Mouse (Mus musculus) testis, postnatal 10 days (tissue): ENCODE data around the gene Mpp3.

Experiments used
- DNase-seq: peaks from one replicate; pipeline ENCODE4 v3.0.0; 2021; ENCODE audit warnings: low spot score

Mpp3 gene

DNA sequence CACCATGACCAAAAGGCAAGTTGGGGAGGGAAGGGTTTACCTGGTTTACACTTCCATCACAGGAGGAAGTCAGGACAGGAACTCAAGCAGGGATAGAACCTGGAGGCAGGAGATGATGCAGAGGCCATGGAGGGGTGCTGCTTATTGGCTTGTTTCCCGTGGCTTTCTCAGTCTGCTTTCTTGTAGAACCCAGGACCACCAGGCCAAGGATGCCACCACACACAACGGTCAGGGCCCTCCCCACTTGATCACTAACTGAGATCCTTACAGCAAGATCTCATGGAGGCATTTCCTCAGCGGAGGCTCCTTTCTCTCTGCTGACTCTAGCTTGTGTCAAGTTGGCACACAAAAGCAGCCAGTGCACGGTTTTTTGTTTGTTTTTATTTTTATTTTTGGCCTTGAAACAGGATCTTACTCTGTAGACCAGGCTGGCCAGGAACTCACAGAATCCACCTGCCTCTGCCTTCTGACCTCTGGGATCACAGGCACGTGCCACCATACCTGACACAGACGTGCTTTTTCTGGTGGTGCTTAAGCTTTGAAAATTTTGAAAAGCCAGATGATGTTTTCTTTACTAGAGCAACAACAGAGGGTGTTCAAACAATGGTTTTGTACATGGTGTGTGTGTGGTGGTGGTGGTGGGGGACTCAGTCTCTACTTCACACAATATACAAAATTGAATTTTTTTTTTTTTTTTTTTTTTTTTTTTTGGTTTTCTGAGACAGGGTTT is at the start of gene Mpp3:
Mpp3 (minus strand) TSS at position 375 of the 730 bp plus-strand sequence.
- DNase-seq = no peak

DNA sequence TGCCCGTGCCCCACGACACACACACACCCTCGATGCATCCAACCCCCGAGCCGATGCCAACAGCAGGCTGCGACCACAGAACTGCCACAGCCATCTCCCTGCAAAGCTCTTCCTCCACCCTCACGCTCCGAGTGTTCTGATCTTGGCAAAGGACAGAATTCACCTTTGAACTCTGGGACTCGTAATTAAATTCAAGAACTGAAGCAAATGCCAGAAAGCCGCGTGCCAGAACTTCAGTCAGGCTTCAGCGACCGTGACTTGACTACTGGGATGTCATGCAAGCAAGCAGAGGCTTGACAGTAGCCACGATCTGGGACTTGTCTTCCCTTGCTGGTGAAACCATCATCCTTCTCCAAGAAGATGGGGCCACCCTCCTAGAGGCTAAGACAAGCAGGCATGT is 45.5 kb upstream of the Mpp3 start:
- no peak for DNase-seq

DNA sequence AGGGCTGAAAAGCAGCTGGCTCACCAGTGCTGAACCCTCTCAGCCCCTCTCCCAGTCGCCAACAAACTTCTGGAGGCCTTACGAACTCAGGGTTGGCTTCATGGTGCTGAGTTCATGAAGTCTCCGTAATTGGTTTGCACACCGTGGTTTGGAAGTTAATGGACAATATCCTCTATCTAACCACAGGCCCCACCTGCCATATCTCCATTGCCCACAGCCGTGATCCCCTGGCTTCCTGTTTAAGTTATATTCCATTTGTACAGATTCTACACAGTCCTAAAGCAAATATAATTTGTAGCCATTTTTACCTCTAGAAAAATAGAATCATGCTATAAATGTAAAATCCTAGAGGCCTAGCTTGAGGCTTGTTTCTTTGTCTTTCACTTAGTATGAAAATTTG is 44.5 kb upstream of the Mpp3 start:
- DNase-seq = no peak

DNA sequence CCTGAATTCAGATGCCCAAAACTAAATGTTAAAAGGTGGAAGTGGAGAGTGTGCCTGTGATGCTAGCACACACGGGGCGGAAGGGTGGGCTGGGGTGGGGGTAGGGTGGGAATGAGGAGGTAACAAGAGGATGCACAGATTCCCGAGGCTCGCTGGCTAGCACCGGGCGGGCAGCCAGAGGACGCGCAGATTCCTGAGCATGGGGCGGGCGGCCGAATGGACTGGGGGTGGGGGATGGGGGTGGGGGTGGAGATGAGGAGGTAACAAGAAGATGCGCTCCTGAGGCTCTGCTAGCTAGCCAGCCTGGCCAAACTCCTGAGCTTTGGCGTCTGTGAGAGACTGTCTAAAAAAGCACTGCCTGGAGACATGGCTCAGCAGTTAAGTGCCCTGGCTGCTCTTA is 42.2 kb upstream of the Mpp3 start:
- no peak for DNase-seq

DNA sequence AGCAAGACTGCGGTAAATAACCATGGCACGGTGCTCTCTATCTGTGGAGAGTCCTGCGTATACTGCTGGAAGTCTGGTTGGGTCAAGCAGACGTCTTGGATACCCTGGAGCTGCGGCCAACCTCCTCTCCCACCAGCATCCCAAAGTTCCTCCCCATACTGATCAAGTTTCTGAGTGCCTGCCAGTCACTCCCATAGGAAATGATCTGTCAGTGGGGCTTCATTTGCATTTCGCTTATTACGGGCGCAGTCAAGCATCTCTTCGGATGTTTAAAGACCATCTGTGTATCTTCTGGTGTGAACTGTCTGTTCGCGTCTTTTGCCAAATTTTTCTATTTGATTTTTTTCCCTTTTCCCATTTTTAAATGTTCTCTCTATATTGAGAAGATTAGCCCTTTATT is 41.4 kb upstream of the Mpp3 start:
- no peak for DNase-seq

DNA sequence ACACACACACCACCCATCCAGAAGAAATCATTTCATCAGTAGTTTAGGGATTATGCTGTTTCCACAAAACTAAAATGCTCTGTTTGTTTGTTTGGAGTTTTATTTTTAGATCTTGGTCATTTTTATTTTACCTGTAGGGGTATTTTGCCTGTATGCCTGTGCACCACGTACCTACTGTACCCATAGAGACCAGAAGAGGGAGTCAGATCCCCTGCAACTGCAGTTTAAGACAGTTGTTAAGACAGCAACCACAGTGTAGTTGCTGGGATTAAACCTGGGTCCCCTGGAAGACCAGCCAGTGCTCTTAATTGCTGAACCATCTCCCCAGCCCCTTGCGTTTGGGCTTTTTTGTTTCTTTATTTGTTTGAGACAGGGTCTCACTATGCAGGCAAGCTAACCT is 40.7 kb upstream of the Mpp3 start:
- DNase-seq = no peak

DNA sequence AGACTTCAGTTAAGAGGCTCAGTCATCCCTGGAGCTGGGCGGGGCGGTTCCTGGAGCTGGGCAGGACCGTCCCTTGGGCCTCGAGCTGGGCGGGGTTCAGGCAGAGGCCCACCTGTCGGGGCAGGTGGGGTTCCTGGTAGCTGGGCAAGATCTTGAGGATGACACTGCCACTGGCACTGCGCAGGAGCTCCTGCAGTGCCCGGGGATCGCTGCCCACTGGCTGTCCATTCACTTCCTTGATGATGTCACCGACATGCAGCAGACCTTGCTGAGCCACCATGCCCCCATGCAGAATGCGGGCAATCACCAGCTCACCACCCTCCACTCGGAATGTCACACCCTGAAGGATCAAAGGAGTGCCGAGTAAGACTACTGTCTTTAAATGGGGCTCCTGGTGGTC is 34.8 kb upstream of the Mpp3 start:
- DNase-seq = no peak

DNA sequence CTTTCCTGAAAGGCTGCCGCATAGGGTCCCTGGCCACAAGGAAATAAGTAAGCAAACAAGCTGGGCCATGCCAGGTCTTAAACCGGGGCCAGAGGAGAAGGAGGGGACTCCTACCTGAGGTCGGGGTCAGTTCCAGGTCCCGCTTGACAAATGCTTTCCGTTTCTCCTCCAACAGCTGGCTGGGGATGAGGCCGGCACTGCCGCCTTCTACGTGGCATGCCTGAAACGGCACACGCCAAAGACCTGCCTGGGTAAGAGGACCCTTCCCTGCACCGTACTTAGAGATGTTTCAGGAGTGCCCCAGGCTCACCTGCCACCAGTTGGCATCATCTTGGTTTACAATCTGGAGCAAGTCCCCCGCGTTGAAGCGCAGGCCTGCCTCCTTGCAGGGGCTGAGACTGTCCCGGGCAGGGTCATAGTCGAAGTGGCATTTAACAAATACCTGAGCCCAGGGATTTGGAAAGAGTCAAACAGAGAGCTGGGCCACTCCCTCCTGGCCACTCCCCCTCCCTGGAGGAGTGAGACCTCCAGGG is 33.7 kb upstream of the Mpp3 start:
- DNase-seq = no peak

DNA sequence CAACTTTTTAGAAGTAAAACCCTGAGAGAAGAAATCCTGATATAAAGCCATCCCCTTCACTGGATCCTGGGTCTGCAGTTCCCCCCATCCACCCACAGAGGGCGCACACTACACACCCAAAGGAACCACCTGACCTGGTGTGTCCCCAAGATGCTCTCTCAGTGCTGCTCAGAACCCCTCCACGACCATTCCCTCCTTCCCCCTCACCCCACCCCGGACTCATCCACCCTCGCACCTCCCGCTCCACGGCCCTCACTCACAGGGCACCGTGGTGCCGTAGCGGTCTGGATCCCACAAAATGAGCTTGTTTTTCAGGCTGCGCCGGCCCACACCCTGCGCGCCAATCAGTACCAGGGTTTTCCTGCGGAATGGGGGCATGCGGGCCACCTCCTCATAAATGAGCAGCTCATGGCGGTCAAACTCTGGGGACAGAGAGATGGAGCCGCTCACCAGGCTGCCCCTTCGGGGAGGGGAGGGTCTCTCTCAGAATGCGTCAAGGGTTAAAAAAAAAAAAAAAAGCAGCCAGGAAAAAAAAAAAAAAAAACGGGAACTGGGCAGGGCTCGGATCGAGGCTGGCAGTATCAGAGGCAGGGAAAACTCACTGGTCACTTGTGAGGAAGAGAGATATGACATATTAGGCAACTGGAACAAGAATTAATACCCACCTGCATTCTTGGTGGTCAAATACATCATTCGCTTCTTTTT is 33.1 kb upstream of the Mpp3 start:
- DNase-seq = peak; percentile 86

DNA sequence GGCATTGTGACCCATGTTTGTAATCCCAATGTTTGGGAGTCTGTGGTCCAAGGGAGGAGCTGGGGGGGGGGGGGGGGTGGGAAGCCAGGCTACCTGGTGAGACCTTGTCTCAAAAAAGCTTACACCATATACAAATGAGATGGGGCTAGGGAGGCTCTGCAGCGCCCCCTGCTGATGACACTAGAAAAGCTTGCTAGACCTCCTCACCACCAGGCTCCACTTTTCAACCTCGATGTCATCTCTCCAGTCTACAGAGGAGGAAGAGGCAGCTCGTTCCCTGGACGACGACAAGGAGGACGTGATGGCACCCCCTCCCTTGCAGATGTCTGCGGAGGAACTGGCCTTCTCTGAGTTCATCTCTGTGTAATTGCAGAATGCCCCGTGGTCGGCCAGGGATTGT is 25.6 kb upstream of the Mpp3 start:
- peak; percentile 79 for DNase-seq

DNA sequence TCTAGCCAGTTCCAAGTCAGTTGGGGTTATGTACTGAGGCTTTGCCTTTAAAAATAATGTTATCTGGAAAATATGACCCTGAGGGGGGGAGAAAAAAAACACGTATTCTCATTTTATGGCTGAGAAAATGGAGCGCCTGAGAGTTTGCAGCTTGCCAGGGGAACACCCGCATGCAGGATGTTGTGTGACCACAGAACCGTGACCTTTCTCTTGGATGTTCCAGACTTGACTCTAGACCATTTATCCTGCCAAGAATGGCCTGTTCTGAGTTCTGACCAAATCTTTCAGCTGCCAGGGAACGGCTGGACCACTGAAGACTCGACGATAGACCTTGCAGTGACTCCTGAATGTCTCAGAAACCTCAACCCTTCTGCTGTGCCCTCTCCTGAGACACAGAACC is 24.9 kb upstream of the Mpp3 start:
- no peak for DNase-seq

DNA sequence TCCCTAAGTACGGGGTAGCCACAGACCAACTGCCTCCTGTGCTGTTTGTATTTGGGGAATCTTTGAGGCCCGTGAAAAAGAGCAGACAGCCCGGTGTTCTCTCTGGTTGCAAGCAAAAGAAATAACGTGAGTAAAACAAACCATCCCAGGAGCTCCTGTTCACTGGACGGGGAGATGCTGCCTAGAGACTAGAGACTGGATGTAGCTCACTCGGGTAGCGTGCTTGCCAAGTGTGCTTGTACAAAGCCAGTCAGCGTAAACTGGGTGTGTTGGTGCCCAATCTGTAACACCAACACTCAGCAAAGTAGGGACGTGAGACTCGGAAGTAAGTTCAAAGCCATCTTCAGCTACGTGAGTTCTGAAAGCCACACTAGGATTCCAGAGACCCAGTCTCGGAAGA is 24.4 kb upstream of the Mpp3 start:
- no peak for DNase-seq

DNA sequence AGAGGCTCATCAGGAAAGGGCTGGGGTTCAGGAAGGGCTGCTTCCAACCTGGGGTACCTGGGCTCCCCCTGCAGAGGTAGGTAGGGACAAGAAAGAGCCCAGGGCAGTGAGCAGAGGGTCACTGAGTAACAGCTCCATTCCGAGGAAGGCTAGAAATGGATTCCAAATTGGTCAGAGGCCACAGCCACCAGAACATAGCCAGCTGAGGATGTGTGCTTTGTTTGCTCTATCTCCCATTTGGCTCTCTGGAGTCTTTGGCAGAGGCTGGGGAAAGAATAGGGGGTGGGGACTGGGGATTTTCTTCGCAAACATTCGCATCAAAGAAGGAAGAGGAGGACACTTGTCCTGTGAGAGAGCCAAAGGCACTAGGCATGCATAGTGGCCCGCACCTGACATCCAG is 23.7 kb upstream of the Mpp3 start:
- DNase-seq = no peak

DNA sequence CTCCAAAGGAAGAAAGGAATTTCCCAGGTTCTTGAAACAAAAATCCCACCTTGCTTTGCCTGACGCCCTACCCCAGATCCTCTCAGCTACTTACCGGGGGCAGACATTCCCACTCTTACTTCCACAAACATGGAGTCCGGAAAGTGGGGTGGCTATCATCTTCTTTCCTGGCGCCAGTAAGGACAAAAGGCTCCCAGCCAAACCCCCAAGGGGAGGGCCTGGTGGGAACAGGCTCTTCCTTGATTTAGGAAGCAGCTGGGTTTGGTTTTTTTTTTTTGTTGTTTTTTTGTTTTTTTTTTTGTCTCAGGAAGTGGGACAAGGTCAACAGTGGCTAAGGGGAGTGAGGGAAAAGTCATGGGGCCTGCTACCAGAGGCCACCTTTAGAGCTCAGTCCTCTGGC is 23.3 kb upstream of the Mpp3 start:
- peak; percentile 71 for DNase-seq

DNA sequence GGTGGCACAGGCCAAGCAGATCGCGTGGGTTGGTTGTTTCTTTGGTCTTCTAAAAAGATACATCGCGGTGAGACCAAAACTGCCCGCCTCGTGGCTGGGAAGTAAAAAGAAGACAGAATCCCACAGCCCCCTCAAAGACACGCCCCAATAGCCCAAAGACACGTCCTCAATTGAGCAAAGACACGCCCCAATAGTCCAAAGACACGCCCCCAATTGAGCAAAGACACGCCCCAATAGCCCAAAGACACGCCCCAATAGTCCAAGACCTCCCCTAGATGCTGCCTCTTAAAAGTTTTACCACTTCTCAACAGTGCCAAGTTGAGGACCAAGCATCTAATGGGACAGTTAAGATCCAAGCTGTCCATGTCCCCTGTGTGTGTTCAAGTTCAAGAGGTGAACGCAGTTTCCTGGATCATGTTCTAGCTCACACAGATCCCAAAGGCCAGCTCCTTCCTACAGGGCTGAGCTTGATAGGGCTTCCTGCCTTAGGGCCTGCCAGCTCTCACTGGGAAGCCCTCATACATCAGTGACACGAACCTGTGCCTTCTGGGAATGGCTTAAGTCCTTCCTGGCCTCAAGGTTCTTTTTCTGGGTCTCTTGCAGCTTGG is 21.7 kb upstream of the Mpp3 start:
- DNase-seq = no peak

DNA sequence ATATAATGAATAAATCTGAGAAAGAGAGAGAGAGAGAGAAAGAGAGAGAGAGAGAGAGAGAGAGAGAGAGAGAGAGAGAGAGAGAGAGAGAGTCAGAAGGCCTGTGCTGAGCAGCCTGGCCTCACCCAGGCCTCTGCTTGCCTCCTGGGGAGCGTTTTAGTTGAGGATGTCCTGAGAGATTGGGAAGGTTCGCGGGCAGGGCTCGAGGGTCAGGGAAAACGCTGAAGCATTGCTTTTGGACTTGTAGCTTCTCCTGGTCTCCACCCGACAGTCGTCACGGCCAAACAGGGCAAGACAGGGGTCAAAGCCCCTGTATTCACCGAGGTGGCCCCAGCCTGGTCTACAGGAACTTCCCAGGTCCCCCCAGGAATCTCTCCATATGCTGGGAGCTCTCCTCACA is 18.3 kb upstream of the Mpp3 start:
- DNase-seq = no peak

DNA sequence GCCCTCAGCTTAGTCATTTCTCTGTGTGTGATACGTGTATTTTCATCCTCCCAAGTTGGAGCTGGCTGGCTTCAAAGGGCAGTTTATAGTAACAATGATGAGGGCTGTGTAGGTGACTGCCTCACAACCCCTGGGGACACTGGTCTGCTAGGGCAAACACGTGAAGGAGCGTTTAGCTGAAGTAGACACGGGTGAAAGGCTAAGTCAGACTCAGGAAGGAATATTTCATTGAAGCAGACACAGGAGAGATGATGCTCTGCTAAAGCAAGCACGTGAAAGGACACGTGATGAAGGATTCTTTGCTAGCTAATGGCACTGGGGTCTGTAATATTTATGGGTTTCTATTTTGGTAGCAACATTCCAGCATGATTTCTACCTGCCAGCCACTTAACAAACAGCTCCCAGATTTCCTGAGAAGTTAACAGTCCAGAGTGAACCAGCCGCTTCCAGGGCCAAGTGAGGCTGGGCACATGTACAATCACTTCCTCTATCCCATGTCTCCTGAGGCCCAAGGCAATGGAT is 16.5 kb upstream of the Mpp3 start:
- DNase-seq = no peak

DNA sequence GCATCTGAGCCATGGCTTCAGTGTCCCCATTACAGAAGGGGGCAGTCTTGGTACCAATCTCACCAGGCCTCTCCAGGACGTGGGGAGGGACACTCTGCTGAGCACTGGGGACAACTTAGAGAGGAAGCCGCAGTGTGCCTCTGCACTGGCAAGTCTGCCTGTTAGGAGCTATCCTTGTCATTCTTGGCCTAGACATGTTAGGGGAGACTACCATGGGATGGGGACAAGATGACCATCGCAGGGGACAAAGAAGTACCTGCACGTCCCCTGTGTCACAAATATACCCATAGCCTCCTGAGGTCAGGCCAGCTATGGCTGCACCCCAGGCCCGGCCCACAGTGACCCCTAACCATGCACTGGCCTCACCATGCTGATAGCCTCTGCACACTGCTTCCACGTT is 15.1 kb upstream of the Mpp3 start:
- no peak for DNase-seq

DNA sequence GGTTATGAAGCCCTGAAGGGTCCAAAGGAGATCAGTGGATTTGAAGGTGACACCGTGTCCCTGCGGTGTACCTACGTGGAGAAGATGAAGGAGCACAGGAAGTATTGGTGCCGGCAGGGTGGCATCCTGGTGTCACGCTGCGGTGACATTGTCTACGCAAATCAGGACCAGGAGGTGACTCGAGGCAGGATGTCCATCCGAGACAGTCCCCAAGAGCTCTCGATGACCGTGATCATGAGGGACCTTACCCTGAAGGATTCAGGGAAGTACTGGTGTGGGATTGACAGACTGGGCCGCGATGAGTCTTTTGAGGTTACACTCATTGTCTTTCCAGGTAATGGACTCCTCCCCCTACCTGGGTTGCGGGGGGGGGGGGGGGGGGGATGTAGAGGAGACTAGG is 14.7 kb upstream of the Mpp3 start:
- no peak for DNase-seq

DNA sequence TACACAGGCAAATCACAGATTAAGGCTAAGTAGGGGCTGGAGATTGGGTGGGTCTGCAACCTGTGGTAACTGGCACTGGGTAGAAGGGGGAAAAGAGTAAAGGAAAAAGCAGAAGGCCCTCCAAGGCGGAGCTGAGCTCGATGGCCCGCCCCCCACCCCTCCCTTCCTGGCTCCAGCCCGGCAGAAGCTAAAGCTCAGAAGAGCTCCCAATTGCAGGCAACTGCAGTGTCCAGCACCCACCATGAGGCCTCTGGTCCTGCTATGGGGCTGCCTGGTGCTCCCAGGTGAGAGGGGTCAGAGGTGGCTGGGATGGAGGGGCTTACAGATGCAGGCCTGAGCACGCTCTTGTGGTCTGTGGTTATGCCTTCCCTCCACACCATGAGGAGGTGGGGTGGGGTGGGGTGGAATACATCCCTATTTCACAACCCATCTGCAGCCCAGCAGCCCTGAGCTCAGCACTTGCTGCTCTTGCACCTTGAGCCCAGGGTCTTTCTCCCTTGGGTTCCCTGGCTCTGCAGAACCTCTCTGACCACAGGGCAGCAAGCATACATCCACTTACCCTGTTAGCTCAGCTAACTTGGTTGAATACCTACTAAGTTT is 13.2 kb upstream of the Mpp3 start, which contains the start of gene Cd300lg:
Cd300lg (plus strand) TSS at position 160 of the 600 bp plus-strand sequence.
- DNase-seq = no peak

DNA sequence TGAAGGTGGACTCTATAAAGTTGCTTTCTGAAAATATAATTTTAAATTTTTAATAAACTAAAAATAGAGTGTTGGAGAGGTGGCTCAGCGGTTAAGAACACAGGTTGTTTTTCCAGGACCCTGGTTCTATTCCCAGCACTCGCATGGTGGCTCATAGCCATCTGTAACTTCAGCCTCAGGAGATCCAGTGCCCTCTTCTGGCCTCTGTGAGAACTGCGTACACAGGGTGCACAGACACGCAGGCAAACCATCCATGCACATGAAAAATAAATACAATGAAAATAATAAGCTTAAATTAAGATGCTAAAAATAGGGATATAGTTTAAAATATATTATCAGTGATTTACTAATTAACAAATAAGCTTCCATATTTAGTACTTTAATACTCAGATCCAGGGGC is 12.4 kb upstream of the Mpp3 start:
- no peak for DNase-seq

DNA sequence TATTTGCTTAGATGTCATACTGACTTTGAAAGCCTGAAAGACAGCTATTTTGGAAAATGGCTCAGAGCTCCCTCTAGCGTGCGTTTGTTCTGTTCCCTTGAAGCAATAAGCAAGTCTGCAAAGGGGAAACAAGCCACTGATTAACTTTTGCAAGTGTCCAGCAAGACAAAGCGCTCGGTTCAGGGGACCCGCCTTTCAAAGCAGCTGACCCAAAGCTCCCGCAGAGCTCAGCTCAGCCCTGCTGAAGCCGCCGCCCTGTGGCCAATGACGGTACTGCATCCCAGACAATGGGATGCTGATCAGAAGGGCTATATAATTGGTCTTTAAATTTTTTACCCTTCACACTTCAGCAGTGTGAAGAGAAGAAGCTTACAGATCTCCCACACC is 11.9 kb upstream of the Mpp3 start:
- peak; percentile 98 for DNase-seq
